Mouse (Mus musculus): ENCODE results near the gene Ubash3b. TPM values are rescaled to one million over a fixed set of nuclear protein-coding genes. Genes with fewer than 3 reads are reported as not detected.

Ubash3b gene
- polyA plus RNA-seq, 1 experiment from 2014 or later: 9.6 TPM

- H3K36me3 ChIP-seq (ENCODE audit: control insufficient read depth, insufficient read depth, low read length): no peaks in the 10 kb centered on the region
- H3K9me3 ChIP-seq (ENCODE audit: control insufficient read depth, low read length): no peaks in the 10 kb centered on the region
- ATAC-seq (ENCODE audit: insufficient number of reproducible peaks, insufficient read depth, low FRiP score, low read depth): peak; percentile 35; the same call in 1 of the 2 replicates
- 0 out of 2 replicates have a peak overlapping the region, but pooled peaks have one; percentile 2 for H3K4me2 ChIP-seq (ENCODE audit: low read length)
- H3K4me1 ChIP-seq (ENCODE audit: control insufficient read depth in 2 of 2, insufficient read depth in 2 of 2, low read length in 2 of 2): peaks cover 23 to 40% of the 10 kb centered on the region in 2 experiments
- peak overlapping the region; percentile 28 for H3K9ac ChIP-seq (ENCODE audit: low read length)
- 23% methylated on average over 5 of the region's 5 CpGs for WGBS
- H3K27me3 ChIP-seq (ENCODE audit: control insufficient read depth, insufficient read depth, low read length): no peaks in the 10 kb centered on the region
- H3K27ac ChIP-seq (replicated peaks in 1 of 2; ENCODE audit: control insufficient read depth in 1 of 2, insufficient read depth in 1 of 2, low read depth in 2 of 2, low read length in 2 of 2): peak overlapping the region; percentile 77 to 83
- no peak overlapping the region for H3K4me3 ChIP-seq (ENCODE audit: control insufficient read depth in 1 of 2, insufficient read depth in 1 of 2, low read depth in 1 of 2, low read length in 2 of 2)
Measured at GRCm38 (mm10) chr9:41153050-41153449, 8.4 kb downstream of the Ubash3b start.

GRCm38 (mm10) chr9:41151491-41151890, 10.0 kb downstream of the Ubash3b start:
- Histone ChIP-seq H3K27ac (replicated peaks in 1 of 2; ENCODE audit: control insufficient read depth in 1 of 2, insufficient read depth in 1 of 2, low read depth in 2 of 2, low read length in 2 of 2) (no peak overlapping the region), H3K9ac (ENCODE audit: low read length) (no peak overlapping the region), H3K4me3 (ENCODE audit: control insufficient read depth in 1 of 2, insufficient read depth in 1 of 2, low read depth in 1 of 2, low read length in 2 of 2) (no peak overlapping the region), H3K4me1 (ENCODE audit: control insufficient read depth in 2 of 2, insufficient read depth in 2 of 2, low read length in 2 of 2) (peaks cover 22 to 48% of the 10 kb centered on the region in 2 experiments), H3K36me3 (ENCODE audit: control insufficient read depth, insufficient read depth, low read length) (no peaks in the 10 kb centered on the region), H3K9me3 (ENCODE audit: control insufficient read depth, low read length) (no peaks in the 10 kb centered on the region), H3K4me2 (ENCODE audit: low read length) (no peak overlapping the region), H3K27me3 (ENCODE audit: control insufficient read depth, insufficient read depth, low read length) (no peaks in the 10 kb centered on the region)
- no peak for ATAC-seq (ENCODE audit: insufficient number of reproducible peaks, insufficient read depth, low FRiP score, low read depth)
- 68% methylated on average over 4 of the region's 4 CpGs for WGBS

- ATAC-seq (ENCODE audit: insufficient number of reproducible peaks, insufficient read depth, low FRiP score, low read depth): no peak
- no peaks in the 10 kb centered on the region for H3K9me3 ChIP-seq (ENCODE audit: control insufficient read depth, low read length)
- H3K4me2 ChIP-seq (ENCODE audit: low read length): no peak overlapping the region
- WGBS: 42% methylated on average over 2 of the region's 2 CpGs
- H3K36me3 ChIP-seq (ENCODE audit: control insufficient read depth, insufficient read depth, low read length): no peaks in the 10 kb centered on the region
- H3K4me3 ChIP-seq (ENCODE audit: control insufficient read depth in 1 of 2, insufficient read depth in 1 of 2, low read depth in 1 of 2, low read length in 2 of 2): no peak overlapping the region
- H3K27me3 ChIP-seq (ENCODE audit: control insufficient read depth, insufficient read depth, low read length): no peaks in the 10 kb centered on the region
- H3K27ac ChIP-seq (replicated peaks in 1 of 2; ENCODE audit: control insufficient read depth in 1 of 2, insufficient read depth in 1 of 2, low read depth in 2 of 2, low read length in 2 of 2): no peak overlapping the region
- peak overlapping the region; percentile 4; the same call in 1 of the 2 replicates for H3K9ac ChIP-seq (ENCODE audit: low read length)
- peaks cover 17 to 41% of the 10 kb centered on the region in 2 experiments for H3K4me1 ChIP-seq (ENCODE audit: control insufficient read depth in 2 of 2, insufficient read depth in 2 of 2, low read length in 2 of 2)
Measured at GRCm38 (mm10) chr9:41149896-41150295, 11.6 kb downstream of the Ubash3b start.

GRCm38 (mm10) chr9:41149079-41149676, 12.3 kb downstream of the Ubash3b start:
- no peaks in the 10 kb centered on the region for H3K9me3 ChIP-seq (ENCODE audit: control insufficient read depth, low read length)
- no peak for ATAC-seq (ENCODE audit: insufficient number of reproducible peaks, insufficient read depth, low FRiP score, low read depth)
- H3K4me3 ChIP-seq (ENCODE audit: control insufficient read depth in 1 of 2, insufficient read depth in 1 of 2, low read depth in 1 of 2, low read length in 2 of 2): no peak overlapping the region
- no peaks in the 10 kb centered on the region for H3K27me3 ChIP-seq (ENCODE audit: control insufficient read depth, insufficient read depth, low read length)
- peaks cover 17 to 40% of the 10 kb centered on the region in 2 experiments for H3K4me1 ChIP-seq (ENCODE audit: control insufficient read depth in 2 of 2, insufficient read depth in 2 of 2, low read length in 2 of 2)
- H3K9ac ChIP-seq (ENCODE audit: low read length): no peak overlapping the region; the same call in 1 of the 2 replicates
- H3K36me3 ChIP-seq (ENCODE audit: control insufficient read depth, insufficient read depth, low read length): no peaks in the 10 kb centered on the region
- no peak overlapping the region for H3K27ac ChIP-seq (replicated peaks in 1 of 2; ENCODE audit: control insufficient read depth in 1 of 2, insufficient read depth in 1 of 2, low read depth in 2 of 2, low read length in 2 of 2)
- 72% methylated on average over 6 of the region's 6 CpGs for WGBS
- no peak overlapping the region for H3K4me2 ChIP-seq (ENCODE audit: low read length)

- WGBS: 76% methylated on average over 7 of the region's 7 CpGs
Measured at GRCm38 (mm10) chr9:41148600-41148999, 12.9 kb downstream of the Ubash3b start.

GRCm38 (mm10) chr9:41147203-41147842, 14.2 kb downstream of the Ubash3b start:
- no peak overlapping the region for H3K27ac ChIP-seq (replicated peaks in 1 of 2; ENCODE audit: control insufficient read depth in 1 of 2, insufficient read depth in 1 of 2, low read depth in 2 of 2, low read length in 2 of 2)
- no peaks in the 10 kb centered on the region for H3K27me3 ChIP-seq (ENCODE audit: control insufficient read depth, insufficient read depth, low read length)
- ATAC-seq (ENCODE audit: insufficient number of reproducible peaks, insufficient read depth, low FRiP score, low read depth): no peak
- 0 out of 2 replicates have a peak overlapping the region, but pooled peaks have one; percentile 8 for H3K9ac ChIP-seq (ENCODE audit: low read length)
- H3K4me2 ChIP-seq (ENCODE audit: low read length): no peak overlapping the region
- WGBS: 66% methylated on average over 13 of the region's 13 CpGs
- no peaks in the 10 kb centered on the region for H3K36me3 ChIP-seq (ENCODE audit: control insufficient read depth, insufficient read depth, low read length)
- H3K9me3 ChIP-seq (ENCODE audit: control insufficient read depth, low read length): no peaks in the 10 kb centered on the region
- peaks cover 5 to 24% of the 10 kb centered on the region in 2 experiments; a peak in 3 of 4 replicates for H3K4me1 ChIP-seq (ENCODE audit: control insufficient read depth in 2 of 2, insufficient read depth in 2 of 2, low read length in 2 of 2)
- H3K4me3 ChIP-seq (ENCODE audit: control insufficient read depth in 1 of 2, insufficient read depth in 1 of 2, low read depth in 1 of 2, low read length in 2 of 2): no peak overlapping the region

More at GRCm38 (mm10) chr9:41148600-41148999, 12.9 kb downstream of the Ubash3b start:
- Histone ChIP-seq H3K4me3 (ENCODE audit: control insufficient read depth in 1 of 2, insufficient read depth in 1 of 2, low read depth in 1 of 2, low read length in 2 of 2) (no peak overlapping the region), H3K4me1 (ENCODE audit: control insufficient read depth in 2 of 2, insufficient read depth in 2 of 2, low read length in 2 of 2) (peaks cover 16 to 35% of the 10 kb centered on the region in 2 experiments), H3K36me3 (ENCODE audit: control insufficient read depth, insufficient read depth, low read length) (no peaks in the 10 kb centered on the region), H3K27ac (replicated peaks in 1 of 2; ENCODE audit: control insufficient read depth in 1 of 2, insufficient read depth in 1 of 2, low read depth in 2 of 2, low read length in 2 of 2) (no peak overlapping the region), H3K9me3 (ENCODE audit: control insufficient read depth, low read length) (no peaks in the 10 kb centered on the region), H3K4me2 (ENCODE audit: low read length) (no peak overlapping the region), H3K9ac (ENCODE audit: low read length) (no peak overlapping the region), H3K27me3 (ENCODE audit: control insufficient read depth, insufficient read depth, low read length) (no peaks in the 10 kb centered on the region)
- ATAC-seq (ENCODE audit: insufficient number of reproducible peaks, insufficient read depth, low FRiP score, low read depth): no peak

GRCm38 (mm10) chr9:41143825-41144224, 17.7 kb downstream of the Ubash3b start:
- Histone ChIP-seq H3K27me3 (ENCODE audit: control insufficient read depth, insufficient read depth, low read length) (no peaks in the 10 kb centered on the region), H3K27ac (replicated peaks in 1 of 2; ENCODE audit: control insufficient read depth in 1 of 2, insufficient read depth in 1 of 2, low read depth in 2 of 2, low read length in 2 of 2) (no peak overlapping the region), H3K9ac (ENCODE audit: low read length) (no peak overlapping the region), H3K4me3 (ENCODE audit: control insufficient read depth in 1 of 2, insufficient read depth in 1 of 2, low read depth in 1 of 2, low read length in 2 of 2) (no peak overlapping the region), H3K4me2 (ENCODE audit: low read length) (no peak overlapping the region), H3K36me3 (ENCODE audit: control insufficient read depth, insufficient read depth, low read length) (no peaks in the 10 kb centered on the region), H3K9me3 (ENCODE audit: control insufficient read depth, low read length) (no peaks in the 10 kb centered on the region), H3K4me1 (ENCODE audit: control insufficient read depth in 2 of 2, insufficient read depth in 2 of 2, low read length in 2 of 2) (peaks cover 9 to 21% of the 10 kb centered on the region in 2 experiments)
- ATAC-seq (ENCODE audit: insufficient number of reproducible peaks, insufficient read depth, low FRiP score, low read depth): no peak
- WGBS: 84% methylated on average over 15 of the region's 15 CpGs
